Mouse (Mus musculus): ENCODE results near the gene Usp36. TPM values are rescaled to one million over a fixed set of nuclear protein-coding genes. Genes with fewer than 3 reads are reported as not detected.

Usp36 gene
- polyA plus RNA-seq (2016; fragmentation: Nextera tagmentation; extraction: Ambion mirVana): 14.8 and 16.2 TPM in 2 replicates

- peak within 1 kb of the TSS; percentile 77 for H3K4me2 ChIP-seq
- WGBS: 1% methylated on average over 68 of the region's 68 CpGs
- peaks cover 26% of the 10 kb centered on the region for H3K36me3 ChIP-seq
- peak; percentile 99 for ATAC-seq (ENCODE audit: insufficient number of reproducible peaks, low FRiP score)
- H3K27me3 ChIP-seq (replicated peaks): no peaks in the 10 kb centered on the region
- peak within 1 kb of the TSS; percentile 89 for H3K9ac ChIP-seq
- peaks cover 14% of the 10 kb centered on the region for H3K4me1 ChIP-seq (replicated peaks)
- no peaks in the 10 kb centered on the region for H3K9me3 ChIP-seq (replicated peaks)
- peak within 1 kb of the TSS; percentile 75 for H3K4me3 ChIP-seq
- peak within 1 kb of the TSS; percentile 83 for H3K27ac ChIP-seq (ENCODE audit: poor library complexity, severe bottlenecking)
Measured at GRCm38 (mm10) chr11:118289999-118290889, at the start of gene Usp36. TSS of gene Usp36 (minus strand) at chr11:118290244.

GRCm38 (mm10) chr11:118337491-118338168 is 47.6 kb upstream of the Usp36 start:
- Histone ChIP-seq H3K9ac (no peak overlapping the region), H3K9me3 (replicated peaks) (no peaks in the 10 kb centered on the region), H3K4me2 (no peak overlapping the region), H3K4me3 (no peak overlapping the region), H3K27ac (ENCODE audit: poor library complexity, severe bottlenecking) (no peak overlapping the region), H3K27me3 (replicated peaks) (no peaks in the 10 kb centered on the region), H3K4me1 (replicated peaks) (peaks cover 18% of the 10 kb centered on the region), H3K36me3 (peaks cover 17% of the 10 kb centered on the region)
- ATAC-seq (ENCODE audit: insufficient number of reproducible peaks, low FRiP score): no peak
- 69% methylated on average over 8 of the region's 8 CpGs for WGBS

- Histone ChIP-seq H3K4me1 (replicated peaks) (no peaks in the 10 kb centered on the region), H3K36me3 (peaks cover 34% of the 10 kb centered on the region), H3K9ac (no peak overlapping the region), H3K9me3 (replicated peaks) (no peaks in the 10 kb centered on the region), H3K27ac (ENCODE audit: poor library complexity, severe bottlenecking) (no peak overlapping the region), H3K27me3 (replicated peaks) (no peaks in the 10 kb centered on the region), H3K4me3 (no peak overlapping the region), H3K4me2 (no peak overlapping the region)
- ATAC-seq (ENCODE audit: insufficient number of reproducible peaks, low FRiP score): no peak
- 83% methylated on average over 17 of the region's 17 CpGs for WGBS
Measured at GRCm38 (mm10) chr11:118333431-118333830, 43.4 kb upstream of the Usp36 start.

GRCm38 (mm10) chr11:118332376-118332775 is 42.3 kb upstream of the Usp36 start:
- no peaks in the 10 kb centered on the region for H3K9me3 ChIP-seq (replicated peaks)
- 91% methylated on average over 11 of the region's 11 CpGs for WGBS
- peaks cover 8% of the 10 kb centered on the region for H3K4me1 ChIP-seq (replicated peaks)
- H3K9ac ChIP-seq: no peak overlapping the region
- no peak for ATAC-seq (ENCODE audit: insufficient number of reproducible peaks, low FRiP score)
- H3K27ac ChIP-seq (ENCODE audit: poor library complexity, severe bottlenecking): no peak overlapping the region
- H3K36me3 ChIP-seq: peaks cover 34% of the 10 kb centered on the region
- H3K27me3 ChIP-seq (replicated peaks): no peaks in the 10 kb centered on the region
- no peak overlapping the region for H3K4me3 ChIP-seq
- H3K4me2 ChIP-seq: no peak overlapping the region

- ATAC-seq (ENCODE audit: insufficient number of reproducible peaks, low FRiP score): no peak
- Histone ChIP-seq H3K9ac (no peak overlapping the region), H3K36me3 (peaks cover 34% of the 10 kb centered on the region), H3K9me3 (replicated peaks) (no peaks in the 10 kb centered on the region), H3K4me3 (no peak overlapping the region), H3K27me3 (replicated peaks) (no peaks in the 10 kb centered on the region), H3K4me1 (replicated peaks) (peaks cover 14% of the 10 kb centered on the region), H3K4me2 (no peak overlapping the region), H3K27ac (ENCODE audit: poor library complexity, severe bottlenecking) (no peak overlapping the region)
- 89% methylated on average over 16 of the region's 16 CpGs for WGBS
Measured at GRCm38 (mm10) chr11:118330777-118331176, 40.7 kb upstream of the Usp36 start.

GRCm38 (mm10) chr11:118330361-118330760 is 40.3 kb upstream of the Usp36 start:
- Histone ChIP-seq H3K4me1 (replicated peaks) (peaks cover 14% of the 10 kb centered on the region), H3K9me3 (replicated peaks) (no peaks in the 10 kb centered on the region), H3K36me3 (peaks cover 34% of the 10 kb centered on the region), H3K27me3 (replicated peaks) (no peaks in the 10 kb centered on the region), H3K27ac (ENCODE audit: poor library complexity, severe bottlenecking) (no peak overlapping the region), H3K4me3 (no peak overlapping the region), H3K4me2 (no peak overlapping the region), H3K9ac (no peak overlapping the region)
- no peak; the same call in 1 of the 2 replicates for ATAC-seq (ENCODE audit: insufficient number of reproducible peaks, low FRiP score)
- WGBS: 90% methylated on average over 14 of the region's 14 CpGs

- Histone ChIP-seq H3K9me3 (replicated peaks) (no peaks in the 10 kb centered on the region), H3K27ac (ENCODE audit: poor library complexity, severe bottlenecking) (no peak overlapping the region), H3K4me3 (no peak overlapping the region), H3K36me3 (peaks cover 31% of the 10 kb centered on the region), H3K27me3 (replicated peaks) (no peaks in the 10 kb centered on the region), H3K4me2 (no peak overlapping the region), H3K9ac (no peak overlapping the region), H3K4me1 (replicated peaks) (peaks cover 26% of the 10 kb centered on the region)
- 89% methylated on average over 5 of the region's 5 CpGs for WGBS
- no peak for ATAC-seq (ENCODE audit: insufficient number of reproducible peaks, low FRiP score)
Measured at GRCm38 (mm10) chr11:118328947-118329346, 38.9 kb upstream of the Usp36 start.

GRCm38 (mm10) chr11:118328511-118328910 is 38.5 kb upstream of the Usp36 start:
- Histone ChIP-seq H3K27me3 (replicated peaks) (no peaks in the 10 kb centered on the region), H3K27ac (ENCODE audit: poor library complexity, severe bottlenecking) (peak overlapping the region; percentile 47), H3K4me2 (no peak overlapping the region), H3K36me3 (peaks cover 26% of the 10 kb centered on the region), H3K9me3 (replicated peaks) (no peaks in the 10 kb centered on the region), H3K4me3 (no peak overlapping the region), H3K9ac (no peak overlapping the region), H3K4me1 (replicated peaks) (peaks cover 30% of the 10 kb centered on the region)
- no peak for ATAC-seq (ENCODE audit: insufficient number of reproducible peaks, low FRiP score)
- WGBS: 90% methylated on average over 6 of the region's 6 CpGs

- Histone ChIP-seq H3K36me3 (peaks cover 14% of the 10 kb centered on the region; the same call in 1 of the 2 replicates), H3K27ac (ENCODE audit: poor library complexity, severe bottlenecking) (peak overlapping the region; percentile 66), H3K4me3 (no peak overlapping the region), H3K27me3 (replicated peaks) (no peaks in the 10 kb centered on the region), H3K4me1 (replicated peaks) (peaks cover 32% of the 10 kb centered on the region), H3K9me3 (replicated peaks) (no peaks in the 10 kb centered on the region), H3K9ac (peak overlapping the region; percentile 24; the same call in 1 of the 2 replicates), H3K4me2 (peak overlapping the region; percentile 21; the same call in 1 of the 2 replicates)
- 63% methylated on average over 24 of the region's 24 CpGs for whole genome bisulfite sequencing
- no peak for ATAC-seq (ENCODE audit: insufficient number of reproducible peaks, low FRiP score)
Measured at GRCm38 (mm10) chr11:118326991-118327971, 37.2 kb upstream of the Usp36 start.

GRCm38 (mm10) chr11:118326491-118326890 is 36.4 kb upstream of the Usp36 start:
- Histone ChIP-seq H3K27me3 (replicated peaks) (no peaks in the 10 kb centered on the region), H3K27ac (ENCODE audit: poor library complexity, severe bottlenecking) (no peak overlapping the region), H3K9me3 (replicated peaks) (no peaks in the 10 kb centered on the region), H3K4me2 (no peak overlapping the region), H3K9ac (no peak overlapping the region), H3K36me3 (peaks cover 8% of the 10 kb centered on the region; the same call in 1 of the 2 replicates), H3K4me1 (replicated peaks) (peaks cover 32% of the 10 kb centered on the region), H3K4me3 (no peak overlapping the region)
- 81% methylated on average over 4 of the region's 4 CpGs for WGBS
- no peak for ATAC-seq (ENCODE audit: insufficient number of reproducible peaks, low FRiP score)

All from heart, embryonic 12.5 days (tissue).